Comparison of ENCODE assay signal across 8 mouse cellular contexts in genomic region chr11:69547071-69547470, GRCm38 (mm10). TPM values are rescaled to one million over a fixed set of nuclear protein-coding genes. Genes with fewer than 3 reads are reported as not detected.
A peak's percentile ranks its signal among the peaks of the same experiment; 100 is the strongest.
DNase-seq lines count a peak whose midpoint lies in the region; ATAC-seq and TF ChIP-seq lines count a peak whose summit lies in the region.

No protein-coding gene starts in this region.

- no peaks in the 10 kb centered on the region for H3K9me3 ChIP-seq in MEL (replicated peaks; ENCODE audit: insufficient read depth, low read length)
- H3K9me3 ChIP-seq in embryonic facial prominence, embryonic 13.5 days: no peaks in the 10 kb centered on the region
- no peaks in the 10 kb centered on the region for H3K9me3 ChIP-seq in hindbrain, embryonic 13.5 days
- H3K9me3 ChIP-seq in limb, embryonic 15.5 days: no peaks in the 10 kb centered on the region

- no peaks in the 10 kb centered on the region for H3K4me1 ChIP-seq in MEL (ENCODE audit: control insufficient read depth in 1 of 2, insufficient read depth in 2 of 2, low read length in 2 of 2)
- peaks cover 34% of the 10 kb centered on the region for H3K4me1 ChIP-seq in embryonic facial prominence, embryonic 13.5 days
- H3K4me1 ChIP-seq in hindbrain, embryonic 13.5 days (replicated peaks): peaks cover 70% of the 10 kb centered on the region
- peaks cover 27% of the 10 kb centered on the region for H3K4me1 ChIP-seq in limb, embryonic 15.5 days

- peak; percentile 57 for DNase-seq in layer of hippocampus, adult 11-12 months (ENCODE audit: low spot score)
- DNase-seq in layer of hippocampus, adult 8-10 months (ENCODE audit: low spot score in 2 of 2): no peak
- DNase-seq in MEL (ENCODE audit: low read depth, low spot score): no peak
- no peak for DNase-seq in c-Kit-positive CD71-positive TER-119-positive erythroid progenitor cells, embryonic 14.5 days (ENCODE audit: low spot score)

- H3K27me3 ChIP-seq in MEL (ENCODE audit: control insufficient read depth in 1 of 2, insufficient read depth in 2 of 2, low read length in 2 of 2) (peaks cover 11 to 16% of the 10 kb centered on the region in 2 experiments), myocyte (ENCODE audit: control insufficient read depth, insufficient read depth, insufficient read length) (no peaks in the 10 kb centered on the region)
- no peaks in the 10 kb centered on the region for H3K27me3 ChIP-seq in embryonic facial prominence, embryonic 13.5 days
- H3K27me3 ChIP-seq in hindbrain, embryonic 13.5 days: no peaks in the 10 kb centered on the region; the same call in 1 of the 2 replicates
- H3K27me3 ChIP-seq in limb, embryonic 15.5 days: no peaks in the 10 kb centered on the region

- no peak overlapping the region for H3K27ac ChIP-seq in MEL (ENCODE audit: control insufficient read depth, low read depth, low read length)
- H3K27ac ChIP-seq in embryonic facial prominence, embryonic 13.5 days: peak overlapping the region; percentile 91
- peak overlapping the region; percentile 94 for H3K27ac ChIP-seq in hindbrain, embryonic 13.5 days
- peak overlapping the region; percentile 89 for H3K27ac ChIP-seq in limb, embryonic 15.5 days

- H3K79me2 ChIP-seq in MEL (ENCODE audit: control insufficient read depth, insufficient read depth, low read length, poor library complexity): no peaks in the 10 kb centered on the region
- no peaks in the 10 kb centered on the region for H3K79me2 ChIP-seq in myocyte (ENCODE audit: control insufficient read depth, insufficient read depth)

- no peak overlapping the region for H3ac ChIP-seq in myocyte (ENCODE audit: control insufficient read depth, insufficient read length)

- TF ChIP-seq EP300 in MEL (IDR thresholded peaks at IDR 0.05; ENCODE audit: low read depth in 1 of 2, low read length in 2 of 2): no peak

- ATAC-seq in embryonic facial prominence, embryonic 13.5 days (ENCODE audit: insufficient number of reproducible peaks, insufficient read depth, low FRiP score, low TSS enrichment, low read depth): no peak
- ATAC-seq in hindbrain, embryonic 13.5 days (ENCODE audit: low FRiP score): peak; percentile 8; the same call in 1 of the 2 replicates
- no peak for ATAC-seq in limb, embryonic 15.5 days (ENCODE audit: insufficient number of reproducible peaks, low FRiP score, low TSS enrichment, low read depth)

- H3K4me2 ChIP-seq in embryonic facial prominence, embryonic 13.5 days: peak overlapping the region; percentile 68
- peak overlapping the region; percentile 77 for H3K4me2 ChIP-seq in hindbrain, embryonic 13.5 days
- H3K4me2 ChIP-seq in limb, embryonic 15.5 days: peak overlapping the region; percentile 92
- peak overlapping the region; percentile 74 for H3K4me2 ChIP-seq in myocyte (ENCODE audit: low read depth)

- TF ChIP-seq RAD21 in MEL (IDR thresholded peaks at IDR 0.05; ENCODE audit: low read depth, low read length): no peak

- 4% methylated on average over 15 of the region's 15 CpGs for WGBS in embryonic facial prominence, embryonic 13.5 days
- 1% methylated on average over 15 of the region's 15 CpGs for WGBS in hindbrain, embryonic 13.5 days
- WGBS in limb, embryonic 15.5 days: 5% methylated on average over 15 of the region's 15 CpGs

- no peak overlapping the region for H3K4me3 ChIP-seq in MEL (ENCODE audit: control insufficient read depth in 1 of 2, insufficient read depth in 1 of 2, low read depth in 2 of 2, low read length in 2 of 2)
- H3K4me3 ChIP-seq in embryonic facial prominence, embryonic 13.5 days: peak overlapping the region; percentile 47
- H3K4me3 ChIP-seq in hindbrain, embryonic 13.5 days: peak overlapping the region; percentile 46
- peak overlapping the region; percentile 54 for H3K4me3 ChIP-seq in limb, embryonic 15.5 days
- H3K4me3 ChIP-seq in myocyte: peak overlapping the region; percentile 19

- no peak overlapping the region for H3K9ac ChIP-seq in MEL (ENCODE audit: control insufficient read depth, low read depth, low read length, poor library complexity, severe bottlenecking)
- peak overlapping the region; percentile 67 for H3K9ac ChIP-seq in embryonic facial prominence, embryonic 13.5 days
- H3K9ac ChIP-seq in hindbrain, embryonic 13.5 days: peak overlapping the region; percentile 75
- H3K9ac ChIP-seq in limb, embryonic 15.5 days: peak overlapping the region; percentile 57

- H3K36me3 ChIP-seq in MEL (ENCODE audit: control insufficient read depth in 1 of 2, insufficient read depth in 2 of 2, low read length in 2 of 2): no peaks in the 10 kb centered on the region
- no peaks in the 10 kb centered on the region for H3K36me3 ChIP-seq in embryonic facial prominence, embryonic 13.5 days
- no peaks in the 10 kb centered on the region for H3K36me3 ChIP-seq in hindbrain, embryonic 13.5 days
- H3K36me3 ChIP-seq in limb, embryonic 15.5 days: no peaks in the 10 kb centered on the region
- H3K36me3 ChIP-seq in myocyte (ENCODE audit: control insufficient read depth, insufficient read depth): no peaks in the 10 kb centered on the region

- TF ChIP-seq CTCF in MEL (IDR thresholded peaks at IDR 0.05 in 2 of 3, conservative IDR thresholded peaks at IDR 0.05 in 1 of 3; ENCODE audit: control insufficient read depth in 1 of 3, insufficient read depth in 1 of 3, low read depth in 2 of 3, low read length in 3 of 3, poor library complexity in 1 of 3, severe bottlenecking in 1 of 3): peak in 2 of 3 experiments; percentile 30 to 48; a peak in 5 of 6 replicates

- TF ChIP-seq POLR2A in MEL (IDR thresholded peaks at IDR 0.05; ENCODE audit: control insufficient read depth in 1 of 2, insufficient read depth in 1 of 2, low read depth in 1 of 2, low read length in 2 of 2, poor library complexity in 1 of 2) (no peak), myocyte (IDR thresholded peaks at IDR 0.05; ENCODE audit: insufficient read length, low read depth) (no peak)

TF ChIP-seq in MEL, 35 proteins besides CTCF, POLR2A, EP300 and RAD21 (continues in another document):
- TF ChIP-seq MAFK (IDR thresholded peaks at IDR 0.05; ENCODE audit: borderline replicate concordance, low read depth, low read length) (no peak), MAZ (IDR thresholded peaks at IDR 0.05; ENCODE audit: low read depth, low read length) (no peak)

TF ChIP-seq in myocyte, 11 proteins besides CTCF, POLR2A, EP300 and RAD21 (continues in another document):
- peak in 1 of 3 experiments; percentile 57 for TF ChIP-seq MYOG (IDR thresholded peaks at IDR 0.05; ENCODE audit: control insufficient read depth in 1 of 3, insufficient read depth in 1 of 3, insufficient read length in 2 of 3, low read depth in 2 of 3)

RNA-seq across cellular contexts. Expression of gene Dnah2, which starts 1.8 kb away (rescaled TPM):
- 1 to 10 TPM; 3.1 to 6.3 (median 5.0) TPM for total RNA-seq in layer of hippocampus, adult 8-10 months (2022)
- under 0.01 and 0.04 TPM in 2 replicates for total RNA-seq in MEL (2012; rRNA removed)
- under 1 TPM in 1 of 2 experiments, not detected in 1; 0.07 TPM for polyA plus RNA-seq in MEL (2012; ENCODE audit: insufficient read depth in 1 of 2, insufficient read length in 2 of 2, low read depth in 1 of 2, low replicate concordance in 2 of 2, missing spikeins in 1 of 2)
- polyA plus RNA-seq in embryonic facial prominence, embryonic 13.5 days (2015; fragmentation: Nextera tagmentation; extraction: Ambion mirVana): 4.2 and 4.4 TPM in 2 replicates
- 2.1 and 2.7 TPM in 2 replicates for polyA plus RNA-seq in hindbrain, embryonic 13.5 days (2015; fragmentation: Nextera tagmentation; extraction: Ambion mirVana)
- polyA plus RNA-seq in limb, embryonic 15.5 days (2015; fragmentation: Nextera tagmentation; extraction: Ambion mirVana): 2.0 and 3.0 TPM in 2 replicates
- 0.24 TPM for polyA plus RNA-seq in myocyte (2012; fragmentation: generic; extraction: Trizol)

RNA-seq across cellular contexts. Expression of gene Efnb3, which starts 12.9 kb away (rescaled TPM):
- 100 to 1,000 TPM; 115 to 132 (median 124) TPM for total RNA-seq in layer of hippocampus, adult 8-10 months (2022)
- 0.20 and 0.23 TPM in 2 replicates for total RNA-seq in MEL (2012; rRNA removed)
- polyA plus RNA-seq in MEL (2012; ENCODE audit: insufficient read depth in 1 of 2, insufficient read length in 2 of 2, low read depth in 1 of 2, low replicate concordance in 2 of 2, missing spikeins in 1 of 2): under 1 TPM in 1 of 2 experiments, not detected in 1; 0.72 TPM
- 43.4 and 46.3 TPM in 2 replicates for polyA plus RNA-seq in embryonic facial prominence, embryonic 13.5 days (2015; fragmentation: Nextera tagmentation; extraction: Ambion mirVana)
- polyA plus RNA-seq in hindbrain, embryonic 13.5 days (2015; fragmentation: Nextera tagmentation; extraction: Ambion mirVana): 90.1 and 92.0 TPM in 2 replicates
- 27.9 and 33.2 TPM in 2 replicates for polyA plus RNA-seq in limb, embryonic 15.5 days (2015; fragmentation: Nextera tagmentation; extraction: Ambion mirVana)
- polyA plus RNA-seq in myocyte (2012; fragmentation: generic; extraction: Trizol): 0.36 TPM

RNA-seq across cellular contexts. Expression of gene Wrap53, which starts 33.0 kb away (rescaled TPM):
- 10 to 100 TPM; 12.2 to 17.8 (median 12.3) TPM for total RNA-seq in layer of hippocampus, adult 8-10 months (2022)
- 18.5 and 18.9 TPM in 2 replicates for total RNA-seq in MEL (2012; rRNA removed)
- polyA plus RNA-seq in MEL (2012; ENCODE audit: insufficient read depth in 1 of 2, insufficient read length in 2 of 2, low read depth in 1 of 2, low replicate concordance in 2 of 2, missing spikeins in 1 of 2) (10 to 100 TPM in 1 of 2 experiments, not detected in 1; 24.5 TPM), myocyte (2012; fragmentation: generic; extraction: Trizol) (9.1 TPM)
- 26.9 TPM in 2 replicates for polyA plus RNA-seq in embryonic facial prominence, embryonic 13.5 days (2015; fragmentation: Nextera tagmentation; extraction: Ambion mirVana)
- 23.0 and 24.2 TPM in 2 replicates for polyA plus RNA-seq in hindbrain, embryonic 13.5 days (2015; fragmentation: Nextera tagmentation; extraction: Ambion mirVana)
- polyA plus RNA-seq in limb, embryonic 15.5 days (2015; fragmentation: Nextera tagmentation; extraction: Ambion mirVana): 23.6 and 24.8 TPM in 2 replicates

RNA-seq across cellular contexts. Expression of gene Trp53, which starts 33.1 kb away (rescaled TPM):
- 10 to 100 TPM; 27.7 to 36.7 (median 33.7) TPM for total RNA-seq in layer of hippocampus, adult 8-10 months (2022)
- total RNA-seq in MEL (2012; rRNA removed): 74.1 and 76.4 TPM in 2 replicates
- polyA plus RNA-seq in MEL (2012; ENCODE audit: insufficient read depth in 1 of 2, insufficient read length in 2 of 2, low read depth in 1 of 2, low replicate concordance in 2 of 2, missing spikeins in 1 of 2): 100 to 1,000 TPM in 1 of 2 experiments, not detected in 1; 212 TPM
- polyA plus RNA-seq in embryonic facial prominence, embryonic 13.5 days (2015; fragmentation: Nextera tagmentation; extraction: Ambion mirVana): 160 and 186 TPM in 2 replicates
- 76.3 and 78.1 TPM in 2 replicates for polyA plus RNA-seq in hindbrain, embryonic 13.5 days (2015; fragmentation: Nextera tagmentation; extraction: Ambion mirVana)
- polyA plus RNA-seq in limb, embryonic 15.5 days (2015; fragmentation: Nextera tagmentation; extraction: Ambion mirVana): 132 and 134 TPM in 2 replicates
- 119 TPM for polyA plus RNA-seq in myocyte (2012; fragmentation: generic; extraction: Trizol)

RNA-seq across cellular contexts. Expression of gene Atp1b2, which starts 58.7 kb away (rescaled TPM):
- 100 to 1,000 TPM; 386 to 493 (median 443) TPM for total RNA-seq in layer of hippocampus, adult 8-10 months (2022)
- 13.4 and 15.1 TPM in 2 replicates for total RNA-seq in MEL (2012; rRNA removed)
- polyA plus RNA-seq in MEL (2012; ENCODE audit: insufficient read depth in 1 of 2, insufficient read length in 2 of 2, low read depth in 1 of 2, low replicate concordance in 2 of 2, missing spikeins in 1 of 2) (100 to 1,000 TPM in 1 of 2 experiments, not detected in 1; 136 TPM), myocyte (2012; fragmentation: generic; extraction: Trizol) (6.6 TPM)
- polyA plus RNA-seq in embryonic facial prominence, embryonic 13.5 days (2015; fragmentation: Nextera tagmentation; extraction: Ambion mirVana): 7.9 and 8.3 TPM in 2 replicates
- polyA plus RNA-seq in hindbrain, embryonic 13.5 days (2015; fragmentation: Nextera tagmentation; extraction: Ambion mirVana): 27.6 and 29.7 TPM in 2 replicates
- 8.2 and 10.5 TPM in 2 replicates for polyA plus RNA-seq in limb, embryonic 15.5 days (2015; fragmentation: Nextera tagmentation; extraction: Ambion mirVana)

Comparison
In these comparisons a context has a peak if more than half of its experiments do, and no peak if none do; other contexts are left out.
1. H3K4me3 ChIP-seq: peak in embryonic facial prominence, embryonic 13.5 days (single experiment), hindbrain, embryonic 13.5 days (single experiment), limb, embryonic 15.5 days (single experiment) and myocyte (single experiment); none in MEL (0 of 2).
2. RNA of gene Efnb3, which starts 12.9 kb away (polyA plus RNA-seq): 90.1 to 92.0 TPM in hindbrain, embryonic 13.5 days, 43.4 to 46.3 TPM in embryonic facial prominence, embryonic 13.5 days and 27.9 to 33.2 TPM in limb, embryonic 15.5 days; 0.72 TPM in MEL and 0.36 TPM in myocyte (single experiment); every median in the first group is over 10 times any median in the second.
3. Peak in every context shown above with its lines, with median percentiles within 50 percentile points of each other: H3K4me2 ChIP-seq.